Mouse (Mus musculus): Measurements from ENCODE around the gene Glod4. TPM values are rescaled to one million over a fixed set of nuclear protein-coding genes. Genes with fewer than 3 reads are reported as not detected.

Glod4 gene
- polyA plus RNA-seq, 1 experiment from 2014 or later: 81.5 TPM

DNA sequence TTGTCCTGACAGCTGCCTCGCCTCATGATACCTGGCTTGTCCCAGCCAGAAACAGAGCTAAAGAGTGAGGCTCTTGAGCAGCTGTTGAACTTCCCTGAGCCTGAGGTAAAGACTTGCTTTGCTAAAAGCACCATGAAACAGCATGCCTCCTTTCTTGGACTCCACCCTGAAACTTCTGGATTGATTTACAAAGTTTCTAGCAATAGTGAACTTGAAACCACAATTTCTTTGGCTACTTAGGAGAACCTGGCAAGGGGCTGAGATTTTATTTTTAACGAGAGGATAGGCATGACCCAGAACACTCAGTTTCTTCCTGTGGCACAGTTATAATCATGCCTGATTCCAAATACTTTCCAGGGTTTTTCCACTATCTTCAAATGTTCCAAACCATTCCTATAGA is 121.0 kb downstream of the Glod4 start:
- Histone ChIP-seq H3K36me3 (peaks cover 25% of the 10 kb centered on the region; the same call in 1 of the 2 replicates), H3K9ac (no peak overlapping the region), H3K4me2 (no peak overlapping the region), H3K27ac (no peak overlapping the region), H3K9me3 (replicated peaks) (no peaks in the 10 kb centered on the region), H3K27me3 (replicated peaks) (no peaks in the 10 kb centered on the region), H3K4me1 (no peaks in the 10 kb centered on the region), H3K4me3 (no peak overlapping the region)
- WGBS (ENCODE audit: insufficient replicate concordance): 75% methylated on average over 2 of the region's 2 CpGs
- no peak for ATAC-seq

- H3K36me3 ChIP-seq: peaks cover 38% of the 10 kb centered on the region
- H3K9ac ChIP-seq: no peak overlapping the region
- H3K27ac ChIP-seq: no peak overlapping the region
- H3K4me2 ChIP-seq: no peak overlapping the region
- H3K27me3 ChIP-seq (replicated peaks): no peaks in the 10 kb centered on the region
- WGBS (ENCODE audit: insufficient replicate concordance): 71% methylated on average over 4 of the region's 4 CpGs
- no peak overlapping the region for H3K4me3 ChIP-seq
- no peaks in the 10 kb centered on the region for H3K9me3 ChIP-seq (replicated peaks)
- ATAC-seq: no peak
- no peaks in the 10 kb centered on the region for H3K4me1 ChIP-seq
Observed at GRCm38 (mm10) chr11:76121086-76121485, 122.4 kb downstream of the Glod4 start.

- WGBS (ENCODE audit: insufficient replicate concordance): 73% methylated on average over 10 of the region's 10 CpGs
- no peaks in the 10 kb centered on the region for H3K27me3 ChIP-seq (replicated peaks)
- H3K4me3 ChIP-seq: no peak overlapping the region
- no peak overlapping the region for H3K9ac ChIP-seq
- peaks cover 42% of the 10 kb centered on the region for H3K36me3 ChIP-seq
- H3K4me2 ChIP-seq: no peak overlapping the region
- H3K9me3 ChIP-seq (replicated peaks): no peaks in the 10 kb centered on the region
- ATAC-seq: no peak
- no peak overlapping the region for H3K27ac ChIP-seq
- no peaks in the 10 kb centered on the region for H3K4me1 ChIP-seq
Observed at GRCm38 (mm10) chr11:76120407-76120901, 123.1 kb downstream of the Glod4 start.

GRCm38 (mm10) chr11:76110416-76110815 is 133.1 kb downstream of the Glod4 start:
- Histone ChIP-seq H3K36me3 (peaks cover 37% of the 10 kb centered on the region), H3K9me3 (replicated peaks) (no peaks in the 10 kb centered on the region), H3K4me3 (no peak overlapping the region), H3K27ac (no peak overlapping the region), H3K27me3 (replicated peaks) (no peaks in the 10 kb centered on the region), H3K4me2 (no peak overlapping the region), H3K9ac (no peak overlapping the region), H3K4me1 (no peaks in the 10 kb centered on the region)
- no peak for ATAC-seq
- 77% methylated on average over 3 of the region's 3 CpGs for WGBS (ENCODE audit: insufficient replicate concordance)

DNA sequence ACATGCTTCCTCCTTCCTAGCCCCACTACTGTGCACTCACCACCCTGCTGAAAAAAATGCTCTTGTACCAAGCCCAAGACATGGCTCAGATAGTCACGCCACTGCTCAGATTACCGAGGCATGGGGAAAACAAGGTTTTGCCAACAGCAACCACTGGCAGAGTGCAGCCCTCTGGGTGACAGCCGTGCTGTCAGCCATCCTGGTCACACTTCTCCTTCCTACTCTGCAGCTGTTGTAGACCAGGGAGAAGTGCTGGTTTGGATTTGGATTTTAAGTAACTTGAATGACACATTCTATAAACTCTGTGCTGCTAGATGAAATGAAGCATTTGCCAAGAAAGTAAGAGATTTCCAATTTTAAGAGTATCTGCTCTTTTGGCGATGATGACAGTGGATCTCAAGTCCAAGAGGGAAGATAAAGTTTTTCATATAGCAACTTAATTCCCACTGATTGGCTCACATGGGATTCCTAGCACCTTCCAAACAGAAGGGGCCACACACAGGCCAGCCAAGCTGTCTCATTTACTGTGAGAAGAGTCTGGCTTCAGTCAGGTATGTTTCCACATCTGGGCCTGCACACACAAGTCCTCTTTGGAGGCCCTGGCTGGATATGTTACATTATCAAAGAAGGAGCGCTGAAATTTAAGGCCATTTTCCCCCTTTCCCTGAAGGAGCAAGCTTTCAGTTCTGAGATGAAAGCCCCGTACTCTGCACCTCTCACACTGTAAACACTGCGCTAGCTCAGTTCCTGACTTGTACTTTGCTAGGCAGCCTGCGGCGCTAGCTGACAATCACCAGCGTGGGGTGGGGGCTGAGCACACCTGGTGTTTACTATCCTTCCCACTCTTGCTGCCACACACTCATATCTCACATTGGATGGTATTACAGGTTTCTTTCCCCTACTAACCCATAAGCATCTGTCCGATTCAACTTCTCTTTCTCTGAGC is 136.7 kb downstream of the Glod4 start:
- Histone ChIP-seq H3K27ac (no peak overlapping the region), H3K36me3 (peaks cover 21% of the 10 kb centered on the region), H3K27me3 (replicated peaks) (no peaks in the 10 kb centered on the region), H3K4me2 (no peak overlapping the region), H3K4me3 (no peak overlapping the region), H3K9me3 (replicated peaks) (no peaks in the 10 kb centered on the region), H3K4me1 (no peaks in the 10 kb centered on the region), H3K9ac (no peak overlapping the region)
- WGBS (ENCODE audit: insufficient replicate concordance): 81% methylated on average over 11 of the region's 11 CpGs
- no peak for ATAC-seq

DNA sequence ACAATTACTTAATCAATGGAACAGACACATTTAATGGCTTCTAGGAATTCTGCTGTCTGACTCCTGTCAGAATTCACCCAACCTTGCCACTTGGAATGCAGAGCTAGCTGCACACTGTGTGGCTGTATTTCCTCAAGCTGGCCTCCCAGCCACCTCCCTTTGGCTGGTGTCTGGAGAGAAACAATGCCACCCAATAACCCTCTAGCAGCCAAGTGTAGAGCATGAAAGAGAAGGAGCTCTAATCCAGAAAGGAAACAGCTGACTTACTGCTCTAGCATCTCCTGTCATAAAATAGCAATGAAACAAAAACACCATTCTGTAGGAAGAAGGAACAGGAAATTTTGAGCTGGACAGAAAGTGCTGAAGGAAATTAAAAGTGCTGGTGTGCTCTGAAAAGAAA is 142.4 kb downstream of the Glod4 start:
- H3K9ac ChIP-seq: no peak overlapping the region

GRCm38 (mm10) chr11:76099193-76099975 is 144.1 kb downstream of the Glod4 start:
- H3K4me2 ChIP-seq: no peak overlapping the region
- no peak for ATAC-seq

More for the DNA sequence above, 142.4 kb downstream of the Glod4 start:
- Histone ChIP-seq H3K9me3 (replicated peaks) (no peaks in the 10 kb centered on the region), H3K4me1 (no peaks in the 10 kb centered on the region), H3K27me3 (replicated peaks) (no peaks in the 10 kb centered on the region), H3K4me2 (no peak overlapping the region), H3K36me3 (peaks cover 25% of the 10 kb centered on the region), H3K4me3 (no peak overlapping the region), H3K27ac (no peak overlapping the region)
- ATAC-seq: no peak

GRCm38 (mm10) chr11:76093610-76094009 is 149.9 kb downstream of the Glod4 start:
- H3K9ac ChIP-seq: no peak overlapping the region
- no peak overlapping the region for H3K4me3 ChIP-seq
- H3K4me1 ChIP-seq: 0 out of 2 replicates have a peak, but pooled peaks cover 2% of the 10 kb centered on the region
- no peak overlapping the region for H3K27ac ChIP-seq
- H3K4me2 ChIP-seq: no peak overlapping the region
- WGBS (ENCODE audit: insufficient replicate concordance): 87% methylated on average over 8 of the region's 8 CpGs
- no peaks in the 10 kb centered on the region for H3K9me3 ChIP-seq (replicated peaks)
- H3K27me3 ChIP-seq (replicated peaks): no peaks in the 10 kb centered on the region
- ATAC-seq: no peak
- H3K36me3 ChIP-seq: peaks cover 28% of the 10 kb centered on the region

More at GRCm38 (mm10) chr11:76099193-76099975, 144.1 kb downstream of the Glod4 start:
- Histone ChIP-seq H3K27ac (no peak overlapping the region), H3K27me3 (replicated peaks) (no peaks in the 10 kb centered on the region), H3K4me3 (no peak overlapping the region), H3K9ac (no peak overlapping the region), H3K4me1 (no peaks in the 10 kb centered on the region), H3K9me3 (replicated peaks) (no peaks in the 10 kb centered on the region), H3K36me3 (peaks cover 22% of the 10 kb centered on the region)
- WGBS (ENCODE audit: insufficient replicate concordance): 76% methylated on average over 4 of the region's 4 CpGs

DNA sequence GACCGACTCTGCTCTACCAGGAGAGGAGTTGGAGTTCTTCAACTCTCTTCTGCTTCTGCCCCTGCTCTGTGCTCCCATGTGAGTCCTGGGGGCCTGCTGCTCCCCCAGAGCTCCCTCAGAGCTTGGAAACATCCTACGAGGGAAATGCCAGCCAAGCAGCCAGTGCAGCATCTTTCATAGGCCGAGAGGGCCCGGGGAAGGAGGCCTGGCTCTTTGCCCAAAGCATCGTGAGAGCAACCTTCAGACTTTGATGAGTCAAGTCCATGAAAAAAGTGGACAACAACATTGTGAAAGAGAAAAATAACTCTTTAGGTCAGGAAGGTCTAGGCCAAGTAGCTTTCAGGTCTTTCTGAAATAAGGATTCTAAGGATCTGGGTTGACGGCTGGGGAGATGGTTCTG is 153.7 kb downstream of the Glod4 start:
- no peak overlapping the region for H3K9ac ChIP-seq
- H3K27ac ChIP-seq: no peak overlapping the region
- H3K27me3 ChIP-seq (replicated peaks): no peaks in the 10 kb centered on the region
- no peaks in the 10 kb centered on the region for H3K9me3 ChIP-seq (replicated peaks)
- 73% methylated on average over 6 of the region's 6 CpGs for WGBS (ENCODE audit: insufficient replicate concordance)
- no peak overlapping the region for H3K4me3 ChIP-seq
- ATAC-seq: no peak
- peaks cover 2% of the 10 kb centered on the region; the same call in 1 of the 2 replicates for H3K4me1 ChIP-seq
- H3K36me3 ChIP-seq: peaks cover 44% of the 10 kb centered on the region
- no peak overlapping the region for H3K4me2 ChIP-seq

GRCm38 (mm10) chr11:76088506-76088905 is 155.0 kb downstream of the Glod4 start:
- H3K27ac ChIP-seq: no peak overlapping the region
- peaks cover 2% of the 10 kb centered on the region; the same call in 1 of the 2 replicates for H3K4me1 ChIP-seq
- H3K4me2 ChIP-seq: no peak overlapping the region
- 57% methylated on average over 4 of the region's 4 CpGs for WGBS (ENCODE audit: insufficient replicate concordance)
- H3K9ac ChIP-seq: no peak overlapping the region
- H3K27me3 ChIP-seq (replicated peaks): no peaks in the 10 kb centered on the region
- no peak for ATAC-seq
- H3K36me3 ChIP-seq: peaks cover 44% of the 10 kb centered on the region
- H3K4me3 ChIP-seq: no peak overlapping the region
- no peaks in the 10 kb centered on the region for H3K9me3 ChIP-seq (replicated peaks)

DNA sequence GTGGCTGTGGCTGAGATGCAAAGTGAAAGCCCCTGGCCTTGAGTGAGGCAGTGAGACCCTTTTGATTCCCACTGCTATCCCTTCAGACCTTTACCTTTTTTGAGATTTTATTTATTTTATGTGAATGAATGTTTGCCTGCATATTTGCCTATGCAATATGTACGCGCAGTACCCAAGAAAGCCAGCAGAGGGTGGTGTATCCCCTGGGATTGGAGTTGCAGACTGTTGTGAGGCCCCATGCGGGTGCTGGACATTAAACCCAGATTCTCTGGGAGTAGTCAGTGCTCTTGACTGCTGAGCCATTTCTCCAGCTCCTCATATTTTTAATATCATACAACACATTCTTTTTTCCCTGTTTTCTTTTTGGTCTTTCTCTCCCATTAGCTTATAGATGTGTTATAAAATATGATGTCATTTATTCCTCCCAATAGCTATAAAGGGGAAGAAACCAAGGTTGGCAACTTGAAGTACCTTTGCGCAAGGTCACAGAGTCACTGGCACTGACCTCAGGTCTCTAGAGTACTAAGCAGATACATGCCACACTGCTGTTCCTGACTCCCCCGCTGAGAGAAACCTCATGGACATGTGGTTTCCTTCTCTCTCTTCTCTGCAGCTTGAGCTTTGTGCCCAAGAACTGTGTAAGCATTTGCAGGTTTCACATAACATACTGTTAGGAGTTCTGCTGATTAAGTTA is 157.5 kb downstream of the Glod4 start:
- Histone ChIP-seq H3K9ac (no peak overlapping the region), H3K4me1 (no peaks in the 10 kb centered on the region; the same call in 1 of the 2 replicates), H3K4me2 (no peak overlapping the region), H3K27ac (no peak overlapping the region), H3K27me3 (replicated peaks) (no peaks in the 10 kb centered on the region), H3K36me3 (peaks cover 44% of the 10 kb centered on the region), H3K4me3 (no peak overlapping the region), H3K9me3 (replicated peaks) (no peaks in the 10 kb centered on the region)
- no peak for ATAC-seq
- 51% methylated on average over 5 of the region's 5 CpGs for WGBS (ENCODE audit: insufficient replicate concordance)

Data from liver, embryonic 12.5 days (tissue).